Mouse (Mus musculus): ENCODE results near the gene Fpr3. TPM values are rescaled to one million over a fixed set of nuclear protein-coding genes. Genes with fewer than 3 reads are reported as not detected.
"Not testable (repeated sequence)": the region's sequence is repeated elsewhere in the genome, so short reads cannot be mapped to it uniquely, and the experiment has no call there.

The Fpr3 gene
- not detected in 2 replicates for polyA plus RNA-seq (2012; rRNA removed)

GRCm38 (mm10) chr17:17887774-17888248, at the start of gene Fpr3, which contains the start of gene Fpr2:
TSS of gene Fpr3 (plus strand) at chr17:17887852.
TSS of gene Fpr2 (plus strand) at chr17:17887824.
- Histone ChIP-seq H3K27ac (ENCODE audit: insufficient read depth, low read length) (no peak within 1 kb of the TSS), H3K36me3 (ENCODE audit: control insufficient read depth, insufficient read depth, low read length) (no peaks in the 10 kb centered on the region), H3K4me1 (ENCODE audit: control insufficient read depth, insufficient read depth, insufficient read length) (no peaks in the 10 kb centered on the region), H3K27me3 (ENCODE audit: control insufficient read depth, insufficient read depth, low read length) (no peaks in the 10 kb centered on the region; the same call in 1 of the 2 replicates), H3K4me3 (ENCODE audit: extremely low read depth, insufficient read depth, insufficient read length) (no peak within 1 kb of the TSS)
- no peak for TF ChIP-seq POLR2A (IDR thresholded peaks at IDR 0.05; ENCODE audit: low read depth, low read length)
- no peak for TF ChIP-seq CTCF (IDR thresholded peaks at IDR 0.05; ENCODE audit: extremely low read depth, insufficient read depth, insufficient read length, insufficient replicate concordance)
- 35% methylated on average over 1 of the region's 1 CpGs for WGBS
- DNase-seq (ENCODE audit: low read depth in 1 of 2, low spot score in 2 of 2) = no peak

GRCm38 (mm10) chr17:17837919-17838701, 49.5 kb upstream of the Fpr3 start:
- peaks cover 4% of the 10 kb centered on the region; the same call in 1 of the 2 replicates for H3K4me1 ChIP-seq (ENCODE audit: control insufficient read depth, insufficient read depth, insufficient read length)
- H3K27ac ChIP-seq (ENCODE audit: insufficient read depth, low read length) = peak overlapping the region; percentile 44
- peak overlapping the region; percentile 63 for H3K4me3 ChIP-seq (ENCODE audit: extremely low read depth, insufficient read depth, insufficient read length)
- H3K36me3 ChIP-seq (ENCODE audit: control insufficient read depth, insufficient read depth, low read length) = no peaks in the 10 kb centered on the region
- WGBS = under 1% methylated on average over 43 of the region's 43 CpGs
- H3K27me3 ChIP-seq (ENCODE audit: control insufficient read depth, insufficient read depth, low read length) = no peaks in the 10 kb centered on the region
- peak; percentile 85 to 90 for DNase-seq (ENCODE audit: low read depth in 1 of 2, low spot score in 2 of 2)
- TF ChIP-seq POLR2A (IDR thresholded peaks at IDR 0.05; ENCODE audit: low read depth, low read length) (no peak; the same call in 1 of the 2 replicates), CTCF (IDR thresholded peaks at IDR 0.05; ENCODE audit: extremely low read depth, insufficient read depth, insufficient read length, insufficient replicate concordance) (peak; percentile 76)

DNA sequence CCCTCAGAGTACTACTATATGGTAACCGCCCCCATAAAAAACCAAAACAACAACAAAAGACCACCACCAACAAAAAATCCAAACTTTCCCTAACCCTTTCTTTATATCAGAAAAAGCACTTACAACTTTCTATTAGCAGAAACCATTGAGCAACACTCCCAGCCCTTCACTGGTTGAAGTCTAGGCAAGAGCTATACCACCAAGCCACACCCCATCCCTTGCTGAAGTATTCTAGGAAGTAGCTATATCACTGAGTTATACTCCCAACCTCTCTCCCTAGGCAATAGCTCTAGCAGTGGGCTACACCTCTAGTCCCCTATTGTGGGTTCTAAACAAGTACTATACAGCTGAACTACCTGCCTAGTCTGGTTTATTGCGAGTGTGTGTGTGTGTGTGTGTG, 48.4 kb upstream of the Fpr3 start:
- no peak overlapping the region for H3K4me3 ChIP-seq (ENCODE audit: extremely low read depth, insufficient read depth, insufficient read length)
- no peaks in the 10 kb centered on the region for H3K36me3 ChIP-seq (ENCODE audit: control insufficient read depth, insufficient read depth, low read length)
- TF ChIP-seq POLR2A (IDR thresholded peaks at IDR 0.05; ENCODE audit: low read depth, low read length) (no peak), CTCF (IDR thresholded peaks at IDR 0.05; ENCODE audit: extremely low read depth, insufficient read depth, insufficient read length, insufficient replicate concordance) (no peak)
- H3K27ac ChIP-seq (ENCODE audit: insufficient read depth, low read length) = no peak overlapping the region
- 92% methylated on average over 2 of the region's 2 CpGs for WGBS
- peaks cover 4% of the 10 kb centered on the region; the same call in 1 of the 2 replicates for H3K4me1 ChIP-seq (ENCODE audit: control insufficient read depth, insufficient read depth, insufficient read length)
- H3K27me3 ChIP-seq (ENCODE audit: control insufficient read depth, insufficient read depth, low read length) = no peaks in the 10 kb centered on the region
- DNase-seq (ENCODE audit: low read depth in 1 of 2, low spot score in 2 of 2) = no peak

- Histone ChIP-seq H3K27ac (ENCODE audit: insufficient read depth, low read length) (no peak overlapping the region), H3K27me3 (ENCODE audit: control insufficient read depth, insufficient read depth, low read length) (no peaks in the 10 kb centered on the region), H3K36me3 (ENCODE audit: control insufficient read depth, insufficient read depth, low read length) (no peaks in the 10 kb centered on the region), H3K4me3 (ENCODE audit: extremely low read depth, insufficient read depth, insufficient read length) (no peak overlapping the region), H3K4me1 (ENCODE audit: control insufficient read depth, insufficient read depth, insufficient read length) (peaks cover 4% of the 10 kb centered on the region; the same call in 1 of the 2 replicates)
- no peak for TF ChIP-seq POLR2A (IDR thresholded peaks at IDR 0.05; ENCODE audit: low read depth, low read length)
- TF ChIP-seq CTCF (IDR thresholded peaks at IDR 0.05; ENCODE audit: extremely low read depth, insufficient read depth, insufficient read length, insufficient replicate concordance) = no peak
- 87% methylated on average over 7 of the region's 7 CpGs for WGBS
- DNase-seq (ENCODE audit: low read depth in 1 of 2, low spot score in 2 of 2) = no peak
These were observed 46.9 kb upstream of the Fpr3 start for GRCm38 (mm10) chr17:17840796-17841195.

DNA sequence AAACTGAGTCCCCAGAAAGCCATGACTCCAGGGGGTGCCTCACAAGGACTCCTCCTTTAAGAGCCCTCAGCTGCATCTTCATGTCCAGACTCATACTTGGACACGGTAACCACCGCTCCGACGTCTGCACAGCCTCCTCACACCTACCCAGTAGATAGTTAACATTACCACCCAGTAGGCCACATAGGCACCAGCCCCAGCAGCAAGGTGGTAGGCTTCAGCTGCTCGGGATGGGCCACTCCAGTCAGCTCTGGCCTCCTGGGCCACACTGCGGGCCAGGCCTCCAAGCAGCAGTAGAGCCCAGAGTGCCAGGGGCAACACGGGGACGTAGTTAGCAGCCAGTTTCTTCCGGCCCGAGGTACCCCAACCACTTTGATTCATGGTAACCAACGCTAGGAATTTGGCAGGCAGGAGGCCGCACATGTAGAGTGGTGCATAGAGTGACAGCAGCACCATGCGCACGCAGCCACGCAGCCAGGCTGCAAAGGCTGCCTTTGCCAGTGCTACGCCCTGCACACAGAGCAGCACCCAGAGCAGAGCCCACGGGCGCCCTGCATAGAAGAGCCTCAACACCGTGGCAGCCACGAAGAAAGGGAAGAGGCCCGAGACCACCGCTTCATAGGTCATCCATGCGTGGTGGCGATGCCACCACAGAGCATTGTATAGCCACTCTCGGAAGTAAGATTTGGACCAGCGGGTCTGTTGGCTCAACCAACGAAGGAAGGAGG, 44.0 kb upstream of the Fpr3 start:
- TF ChIP-seq CTCF (IDR thresholded peaks at IDR 0.05; ENCODE audit: extremely low read depth, insufficient read depth, insufficient read length, insufficient replicate concordance) = no peak
- TF ChIP-seq POLR2A (IDR thresholded peaks at IDR 0.05; ENCODE audit: low read depth, low read length) = no peak
- Histone ChIP-seq H3K36me3 (ENCODE audit: control insufficient read depth, insufficient read depth, low read length) (no peaks in the 10 kb centered on the region), H3K4me3 (ENCODE audit: extremely low read depth, insufficient read depth, insufficient read length) (no peak overlapping the region), H3K27ac (ENCODE audit: insufficient read depth, low read length) (no peak overlapping the region), H3K4me1 (ENCODE audit: control insufficient read depth, insufficient read depth, insufficient read length) (peaks cover 1% of the 10 kb centered on the region; the same call in 1 of the 2 replicates), H3K27me3 (ENCODE audit: control insufficient read depth, insufficient read depth, low read length) (no peaks in the 10 kb centered on the region)
- no peak for DNase-seq (ENCODE audit: low read depth in 1 of 2, low spot score in 2 of 2)
- WGBS = 83% methylated on average over 27 of the region's 27 CpGs

- not testable (repeated sequence) for DNase-seq (ENCODE audit: low read depth in 1 of 2, low spot score in 2 of 2); H3K4me1 ChIP-seq (ENCODE audit: control insufficient read depth, insufficient read depth, insufficient read length); H3K4me3 ChIP-seq (ENCODE audit: extremely low read depth, insufficient read depth, insufficient read length); H3K27me3 ChIP-seq (ENCODE audit: control insufficient read depth, insufficient read depth, low read length); H3K27ac ChIP-seq (ENCODE audit: insufficient read depth, low read length); H3K36me3 ChIP-seq (ENCODE audit: control insufficient read depth, insufficient read depth, low read length)
- WGBS = 75% methylated on average over 3 of the region's 3 CpGs
These were observed 43.0 kb upstream of the Fpr3 start for GRCm38 (mm10) chr17:17844606-17845005.

Measured in spleen, adult 2 months (tissue).